Mouse (Mus musculus): ENCODE measurements at regions not wholly inside any gene's neighbourhood (a gene's known extent, or its start where the extent isn't known, plus 50 kb on each side); places are given as distances from the start of the nearest gene placed in this dataset.

GRCm38 (mm10) chr6:126588761-126589160 is 53.5 kb upstream of the Kcna5 start:
- DNase-seq (ENCODE audit: low read depth, low spot score) = no peak

GRCm38 (mm10) chr6:126587476-126587875 is 52.3 kb upstream of the Kcna5 start:
- DNase-seq (ENCODE audit: low read depth, low spot score) = peak; percentile 29

GRCm38 (mm10) chr6:126585813-126586212 is 50.6 kb upstream of the Kcna5 start:
- peak; percentile 81 for DNase-seq (ENCODE audit: low read depth, low spot score)

Measured in 3T3-L1 (cell line).